Mouse (Mus musculus) gastrocnemius, postnatal 14 days (tissue): ENCODE measurements at regions not wholly inside any gene's neighbourhood (a gene's known extent, or its start where the extent isn't known, plus 50 kb on each side); places are given as distances from the start of the nearest gene placed in this dataset.

Experiments used
- DNase-seq: peaks from one replicate; pipeline ENCODE4 v3.0.0; 2021; ENCODE audit warnings: mixed read lengths
- intact Hi-C: fragments of 180-260 bp; cut with DNase I; formaldehyde crosslinking; loops from one replicate; pipeline ENCODE4 v1.15.1; 2025; ENCODE audit warnings: low total_unique reads

DNA sequence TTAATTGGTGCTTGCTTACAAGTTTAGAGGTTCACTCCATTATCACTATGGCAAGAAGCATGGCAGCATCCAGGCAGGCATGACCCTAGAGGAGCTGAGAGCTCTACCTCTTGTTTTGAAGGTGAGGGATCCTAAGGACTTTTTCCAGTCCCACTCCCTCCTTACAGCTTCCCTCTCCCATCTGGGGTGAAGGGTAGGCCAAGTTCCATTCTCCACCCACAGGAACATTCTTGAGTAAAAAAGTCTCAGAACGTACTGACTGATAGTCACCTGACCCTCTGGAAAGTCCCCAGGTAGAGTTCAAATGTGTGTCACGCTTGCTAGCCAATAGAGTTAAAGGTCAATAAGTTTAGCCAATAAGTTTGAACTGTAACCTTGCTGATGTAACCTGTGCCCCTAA is 355.9 kb upstream of the Castor2 start:
- no peak for DNase-seq
- intact Hi-C loops: no loop called here

DNA sequence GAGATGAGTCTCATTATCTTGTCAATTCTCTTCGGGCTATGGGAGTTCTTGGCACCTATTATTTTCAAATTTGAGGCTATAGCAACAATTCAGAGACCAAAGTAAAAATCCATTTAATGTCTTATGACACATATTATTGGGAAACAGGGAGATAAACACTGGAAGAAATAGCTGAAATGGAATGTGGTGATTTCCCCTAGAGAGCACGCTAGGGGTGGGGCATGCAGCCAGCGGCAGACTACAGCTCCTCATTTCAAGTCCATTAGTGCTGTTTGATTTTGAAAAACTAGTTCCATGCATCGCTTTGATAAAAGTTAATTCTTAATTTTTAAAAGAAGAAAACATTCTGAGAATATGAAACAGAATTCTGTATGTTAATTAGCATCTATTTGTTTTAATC is 367.6 kb upstream of the Castor2 start:
- DNase-seq: no peak
- intact Hi-C loops: no loop called here

GRCm38 (mm10) chr5:133718187-133719078 is 381.1 kb upstream of the Castor2 start:
- DNase-seq: no peak
- intact Hi-C loops: no loop called here

- intact Hi-C loops: no loop called here
- DNase-seq: no peak
Observed at GRCm38 (mm10) chr5:133715830-133716229, 383.7 kb upstream of the Castor2 start.

DNA sequence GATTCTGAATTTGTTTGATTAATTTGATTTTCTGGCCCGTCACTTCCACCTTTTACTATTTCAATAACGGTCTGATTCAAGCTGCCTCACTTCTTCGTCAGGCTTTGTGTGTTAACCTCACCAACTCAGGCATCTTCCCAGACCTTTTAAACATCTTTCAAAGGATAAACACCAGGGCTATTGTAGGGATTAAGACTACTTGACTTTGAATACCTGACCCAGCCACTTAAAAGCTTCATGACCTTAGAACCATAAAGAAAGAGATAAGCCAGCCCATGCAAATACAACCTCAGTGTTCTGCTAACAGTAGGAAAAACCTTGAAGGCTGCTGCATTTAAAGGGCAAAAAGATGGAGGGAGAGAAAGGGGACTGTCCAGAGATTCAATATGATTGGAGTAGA is 386.9 kb upstream of the Castor2 start:
- intact Hi-C loops: no loop called here
- DNase-seq: no peak

DNA sequence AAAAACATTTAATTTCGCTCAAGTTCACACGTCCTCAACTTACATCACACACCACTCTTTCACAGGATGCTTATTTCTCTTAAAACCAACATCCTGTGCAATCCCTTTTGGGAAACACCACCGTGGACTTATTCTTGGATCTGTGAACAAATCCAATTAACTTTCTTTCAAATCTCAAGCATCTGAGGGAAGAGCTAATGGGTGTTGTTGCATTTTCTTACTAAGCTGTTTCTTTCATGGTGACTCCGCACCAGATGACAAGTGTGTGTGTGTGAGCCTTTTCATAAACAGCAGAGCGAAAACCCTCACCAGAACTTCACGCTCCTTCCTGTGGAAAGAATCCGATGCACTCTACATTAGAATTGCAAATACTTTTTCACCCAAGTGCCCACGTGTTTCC is 390.6 kb upstream of the Castor2 start:
- intact Hi-C loops: no loop called here

DNA sequence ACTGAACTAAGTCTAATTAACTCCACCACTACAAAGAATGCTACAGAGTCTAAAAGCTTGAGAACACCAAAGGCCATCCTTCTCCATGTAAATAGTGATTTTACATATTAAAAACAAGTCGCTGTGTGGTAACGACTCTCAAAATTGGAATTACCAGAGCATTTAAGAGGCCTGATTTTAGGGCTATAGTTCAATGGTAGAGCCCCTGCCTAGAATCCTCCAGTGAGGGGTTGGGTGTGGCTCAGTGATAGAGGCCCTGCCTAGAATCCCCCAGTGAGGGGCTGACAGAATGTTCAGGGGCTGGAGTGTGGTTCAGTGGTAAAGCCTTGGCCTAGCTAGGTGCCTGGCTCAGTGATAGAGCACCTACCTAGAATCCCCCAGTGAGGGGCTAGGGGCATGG is 413.3 kb upstream of the Castor2 start:
- intact Hi-C loops: no loop called here
- no peak for DNase-seq

More for the DNA sequence above, 390.6 kb upstream of the Castor2 start:
- no peak for DNase-seq

DNA sequence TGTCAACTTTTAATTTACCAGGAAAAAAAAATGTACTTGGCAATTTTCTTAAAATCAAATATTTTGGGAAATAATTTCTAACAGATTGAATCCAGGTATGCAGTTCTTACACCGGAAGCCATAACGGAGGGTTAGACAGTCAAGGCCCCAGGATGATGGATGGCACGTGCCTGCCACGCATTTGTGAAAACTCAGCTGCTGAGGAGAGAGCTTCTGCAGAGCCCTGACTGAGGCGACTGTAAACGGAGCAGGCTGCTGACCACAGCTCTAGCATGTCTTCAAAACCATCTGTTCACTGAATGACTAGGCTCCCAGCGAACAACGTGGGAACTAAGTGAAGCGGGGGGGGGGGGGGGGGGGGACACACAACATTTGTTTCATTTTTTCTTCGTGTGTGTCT is 416.5 kb upstream of the Castor2 start:
- no peak for DNase-seq
- intact Hi-C loops: no loop called here

GRCm38 (mm10) chr5:133676791-133677450 is 422.6 kb upstream of the Castor2 start:
- DNase-seq: no peak
- intact Hi-C loops: no loop called here

GRCm38 (mm10) chr5:133675636-133676035 is 423.9 kb upstream of the Castor2 start:
- intact Hi-C loops: no loop called here
- no peak for DNase-seq

DNA sequence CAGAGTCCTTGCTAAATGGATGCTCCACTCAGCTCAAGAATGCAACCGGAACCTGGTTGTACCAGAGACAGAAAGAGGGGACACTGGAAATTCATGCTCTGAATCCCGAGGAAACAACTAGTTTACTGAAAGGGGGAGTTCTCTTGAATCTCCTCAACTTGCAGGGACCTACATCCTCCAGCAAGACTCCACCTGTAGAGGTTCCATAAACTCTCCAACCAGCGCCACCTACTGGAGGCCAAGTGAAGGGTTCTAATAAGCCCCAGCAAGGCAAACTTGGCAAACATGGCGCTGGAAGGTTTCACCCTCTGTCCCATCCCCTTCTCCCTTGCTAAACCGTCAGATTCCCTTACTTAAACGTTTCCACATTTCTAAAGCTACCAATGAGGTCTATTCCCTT is 433.0 kb upstream of the Castor2 start:
- DNase-seq: peak; percentile 53

GRCm38 (mm10) chr5:133662474-133663256 is 436.8 kb upstream of the Castor2 start:
- no peak for DNase-seq
- intact Hi-C loops: no loop called here

More for the DNA sequence above, 433.0 kb upstream of the Castor2 start:
- intact Hi-C loops: no loop called here

DNA sequence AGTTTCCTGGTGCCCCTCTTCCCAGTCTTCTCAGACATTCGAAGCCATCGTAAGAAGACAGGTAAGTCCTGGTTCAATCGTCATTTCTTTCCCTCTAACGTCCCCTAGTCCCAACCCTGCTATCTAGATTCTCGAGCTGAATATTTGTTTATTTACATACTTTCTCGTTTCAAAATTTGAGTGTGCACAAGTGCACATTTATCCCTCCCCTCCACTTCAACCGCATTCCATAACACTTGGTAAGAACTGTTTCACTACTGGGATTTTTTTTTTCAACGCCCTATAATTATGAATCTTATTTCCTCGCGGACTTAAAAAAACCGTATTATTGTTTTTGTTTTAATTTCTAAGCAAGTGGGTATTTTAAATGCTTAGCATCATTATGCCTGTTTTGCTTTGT is 439.2 kb upstream of the Castor2 start:
- intact Hi-C loops: no loop called here
- DNase-seq: no peak

- DNase-seq: no peak
- intact Hi-C loops: no loop called here
Observed at GRCm38 (mm10) chr5:133656837-133657236, 442.7 kb upstream of the Castor2 start.

GRCm38 (mm10) chr5:133653431-133653830 is 446.1 kb upstream of the Castor2 start:
- DNase-seq: no peak
- intact Hi-C loops: no loop called here

DNA sequence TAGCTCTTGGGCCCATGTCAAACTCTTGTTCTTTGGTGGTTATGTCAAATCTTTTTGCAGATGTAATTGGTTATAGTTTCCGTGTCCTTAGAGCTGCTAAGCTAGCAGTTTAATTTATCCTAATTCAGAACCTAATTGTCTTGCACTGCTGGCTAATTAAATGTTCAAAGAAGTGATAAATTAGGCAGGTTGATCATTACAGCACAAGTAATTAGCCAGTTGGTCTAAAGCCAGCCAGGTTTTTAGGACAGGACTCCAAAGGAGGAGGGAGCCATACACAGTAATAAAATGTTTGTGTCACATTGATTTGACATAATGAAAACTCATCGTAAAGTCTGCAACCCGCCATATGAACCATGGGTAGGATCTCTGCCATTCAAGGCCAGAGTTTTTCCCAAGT is 449.3 kb upstream of the Castor2 start:
- DNase-seq: no peak
- intact Hi-C loops: no loop called here

DNA sequence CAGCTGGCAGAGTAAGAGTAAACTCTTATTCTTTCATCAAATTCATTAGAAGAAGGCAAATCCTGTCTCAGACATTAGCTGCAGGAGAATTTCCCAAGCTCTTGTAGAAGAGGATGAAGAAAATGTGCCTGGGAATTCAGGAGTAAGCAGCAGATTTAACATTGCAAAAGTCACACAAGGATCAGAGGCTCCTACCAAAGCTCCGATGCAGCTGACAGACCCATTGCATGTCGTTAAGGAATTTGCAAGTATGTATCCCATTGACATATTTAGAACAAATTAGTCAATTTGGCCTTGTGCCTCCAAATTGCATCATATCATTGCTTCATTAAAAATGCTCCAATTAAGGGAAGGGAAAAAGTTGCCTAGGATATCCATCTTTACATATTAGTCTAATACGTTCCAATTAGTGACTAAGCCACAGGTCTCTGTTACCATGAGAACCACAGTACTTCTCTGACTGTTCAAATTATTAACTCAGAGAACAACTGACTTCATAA is 453.8 kb upstream of the Castor2 start:
- intact Hi-C loops: no loop called here
- DNase-seq: no peak

DNA sequence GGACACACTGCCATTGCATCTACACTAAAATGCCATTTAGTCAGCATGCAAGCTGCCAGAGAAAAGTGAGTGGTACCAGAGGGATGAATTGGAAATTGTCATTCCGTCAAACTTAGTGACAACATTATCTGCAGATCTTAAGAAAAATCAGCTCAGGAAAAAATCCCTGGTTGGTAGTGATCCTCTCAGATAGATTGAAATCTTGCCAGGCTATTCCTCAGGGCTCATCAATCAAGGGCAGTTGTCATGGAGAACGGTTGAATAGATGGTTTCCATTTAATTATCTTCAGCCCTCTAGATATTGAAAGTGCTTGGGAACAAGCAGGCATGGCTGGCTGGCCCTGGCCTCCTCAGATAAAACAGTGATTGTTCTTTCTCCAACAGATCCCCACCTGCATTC is 456.2 kb upstream of the Castor2 start:
- DNase-seq: no peak
- intact Hi-C loops: no loop called here

DNA sequence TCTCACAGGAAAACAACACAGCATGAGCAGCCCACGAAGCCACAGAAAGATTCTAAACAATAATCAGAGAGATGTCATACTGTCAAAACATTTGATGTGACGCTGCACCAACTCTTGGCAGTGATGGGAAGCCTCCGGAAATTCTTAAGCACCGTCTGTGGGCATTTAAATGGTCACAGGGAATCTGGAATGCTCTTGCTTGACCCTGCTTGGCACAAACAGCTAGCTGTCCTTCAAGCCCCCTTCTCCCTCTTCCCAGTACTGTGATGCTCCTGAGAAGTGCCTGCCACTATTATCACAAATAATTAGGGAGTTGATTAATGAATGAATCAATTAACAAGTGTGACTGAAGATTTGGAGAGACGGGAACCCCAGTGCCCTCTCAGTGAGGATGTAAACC is 465.0 kb upstream of the Castor2 start:
- intact Hi-C loops: no loop called here

DNA sequence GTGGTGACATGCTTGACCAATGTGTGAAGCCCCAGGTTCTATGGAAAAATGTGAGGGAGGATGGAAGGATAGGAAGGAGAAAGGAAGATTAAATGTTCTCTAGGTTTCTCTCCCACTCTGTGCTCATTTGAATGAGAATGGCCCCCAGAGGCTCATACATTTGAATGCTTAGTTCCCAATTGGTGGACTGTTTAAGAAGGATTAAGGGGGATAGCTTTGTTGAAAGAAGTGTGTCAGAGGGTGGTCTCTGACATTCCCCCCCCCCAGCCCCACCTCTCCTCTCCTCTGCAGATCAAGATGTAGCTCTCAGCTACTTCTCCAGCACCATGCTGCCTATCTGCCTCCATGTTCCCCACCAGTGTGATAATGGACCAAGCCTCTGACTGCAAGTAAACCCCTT is 467.7 kb upstream of the Castor2 start:
- intact Hi-C loops: no loop called here
- no peak for DNase-seq

More for the DNA sequence above, 465.0 kb upstream of the Castor2 start:
- no peak for DNase-seq
